Mouse (Mus musculus) ES-Bruce4 (cell line): ENCODE data around the gene Gorasp1.

ENCODE experiments used
- CTCF ChIP-seq: IDR thresholded peaks from one replicate; pipeline ENCODE4 v1.8.1; 2011; ENCODE audit warnings: low read depth, low read length
- EP300 ChIP-seq: IDR thresholded peaks from 2 replicates; pipeline ENCODE4 v1.6.1; 2011; ENCODE audit warnings: low read depth, low read length; ENCODE audit not compliant: insufficient read depth
- POLR2A ChIP-seq: IDR thresholded peaks from one replicate; pipeline ENCODE4 v1.8.1; 2011; ENCODE audit warnings: low read length; ENCODE audit not compliant: insufficient read depth

GRCm38 (mm10) chr9:119985881-119986574 is 48.7 kb upstream of the Gorasp1 start:
- TF ChIP-seq CTCF = no peak
- TF ChIP-seq POLR2A = no peak
- no peak for TF ChIP-seq EP300
